Mouse (Mus musculus) small intestine, adult 2 months (tissue): ENCODE measurements around the gene Bach2.

Source experiments
- CTCF ChIP-seq: fragments of 200-500 bp; IDR thresholded peaks from 2 replicates; pipeline ENCODE4 v1.5.1; 2012; ENCODE audit warnings: low read depth, mild to moderate bottlenecking, control low read depth, inconsistent platforms, low read length, moderate library complexity, mixed read lengths; ENCODE audit not compliant: insufficient replicate concordance, insufficient read length; ENCODE audit errors: extremely low read depth
- POLR2A ChIP-seq: fragments of 200-500 bp; IDR thresholded peaks from 2 replicates; pipeline ENCODE4 v1.6.1; 2012; ENCODE audit warnings: low read depth, mild to moderate bottlenecking, control low read depth, inconsistent platforms, low read length, moderate library complexity

- TF ChIP-seq CTCF (no peak), POLR2A (no peak)
Measured at GRCm38 (mm10) chr4:32263685-32264038, 25.1 kb downstream of the Bach2 start.
